Mouse (Mus musculus): ENCODE measurements around the gene Mcts2.
"Not testable (repeated sequence)": the region's sequence is repeated elsewhere in the genome, so short reads cannot be mapped to it uniquely, and the experiment has no call there.

The Mcts2 gene

DNA sequence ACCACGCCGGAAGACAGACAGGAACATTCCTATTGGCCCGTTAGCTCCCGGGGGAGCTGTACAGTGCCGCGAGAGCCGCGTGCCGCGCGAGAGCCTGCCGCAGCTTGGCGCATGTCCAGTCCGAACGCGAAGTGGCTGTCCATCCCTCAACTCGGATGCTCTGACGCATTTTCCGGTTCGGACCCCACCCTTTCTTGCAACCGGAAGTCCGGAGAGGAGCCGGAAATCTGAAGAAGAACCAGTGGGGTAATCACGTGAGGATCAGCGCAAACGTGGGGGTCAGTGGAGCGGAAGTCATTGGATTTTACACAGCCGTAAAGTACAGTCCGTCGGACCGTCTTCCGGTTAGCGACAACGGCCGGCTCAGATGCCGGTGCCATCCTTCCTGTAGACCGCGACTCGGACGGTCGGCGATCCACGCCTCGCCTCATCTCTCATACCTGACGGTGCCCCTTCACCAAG, at the start of gene Mcts2:
Gene Mcts2, plus strand, starts transcription at position 230 of the 462 bp plus-strand sequence.
- peak; percentile 92 for DNase-seq (ENCODE audit: low spot score in 2 of 2)

DNA sequence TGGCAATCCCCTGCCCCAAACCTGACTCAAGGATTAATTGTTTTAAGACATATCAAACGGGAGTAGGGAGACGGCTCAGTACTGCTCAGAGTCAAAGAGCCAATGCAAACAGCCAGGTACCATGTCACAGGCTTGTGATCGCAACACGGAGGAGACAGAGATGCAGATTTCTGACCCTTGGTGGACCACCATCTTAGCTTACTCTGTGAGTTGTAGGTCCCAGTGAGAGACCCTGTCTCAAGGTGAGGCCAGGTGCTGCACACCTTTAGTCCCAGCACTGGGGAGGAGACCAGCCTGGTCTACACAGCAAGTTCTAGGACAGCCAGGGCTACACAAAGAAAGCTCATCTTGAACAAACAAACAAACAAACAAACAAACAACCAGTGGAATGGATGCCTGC, 49.5 kb upstream of the Mcts2 start:
- no peak for DNase-seq (ENCODE audit: low spot score in 2 of 2)

DNA sequence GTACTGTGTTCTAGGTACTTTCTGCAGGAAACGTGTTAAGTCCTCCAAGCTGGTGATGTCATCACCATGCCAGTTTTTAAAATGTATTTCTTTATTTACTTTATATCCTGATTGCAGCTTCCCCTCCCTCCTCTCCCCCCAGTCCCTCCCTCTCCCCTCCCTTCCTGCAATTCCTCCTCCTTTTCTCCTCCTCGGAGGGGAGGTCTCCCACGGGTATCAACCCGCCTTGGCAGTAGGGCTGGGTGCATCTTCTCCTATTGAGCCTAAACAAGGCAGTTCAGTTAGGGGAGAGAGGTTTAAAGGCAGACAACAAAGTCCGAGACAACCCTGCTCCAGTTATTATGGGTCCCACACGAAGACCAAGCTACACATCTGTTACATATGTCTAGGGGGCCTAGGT, 48.0 kb upstream of the Mcts2 start:
- DNase-seq (ENCODE audit: low spot score in 2 of 2) = no peak

DNA sequence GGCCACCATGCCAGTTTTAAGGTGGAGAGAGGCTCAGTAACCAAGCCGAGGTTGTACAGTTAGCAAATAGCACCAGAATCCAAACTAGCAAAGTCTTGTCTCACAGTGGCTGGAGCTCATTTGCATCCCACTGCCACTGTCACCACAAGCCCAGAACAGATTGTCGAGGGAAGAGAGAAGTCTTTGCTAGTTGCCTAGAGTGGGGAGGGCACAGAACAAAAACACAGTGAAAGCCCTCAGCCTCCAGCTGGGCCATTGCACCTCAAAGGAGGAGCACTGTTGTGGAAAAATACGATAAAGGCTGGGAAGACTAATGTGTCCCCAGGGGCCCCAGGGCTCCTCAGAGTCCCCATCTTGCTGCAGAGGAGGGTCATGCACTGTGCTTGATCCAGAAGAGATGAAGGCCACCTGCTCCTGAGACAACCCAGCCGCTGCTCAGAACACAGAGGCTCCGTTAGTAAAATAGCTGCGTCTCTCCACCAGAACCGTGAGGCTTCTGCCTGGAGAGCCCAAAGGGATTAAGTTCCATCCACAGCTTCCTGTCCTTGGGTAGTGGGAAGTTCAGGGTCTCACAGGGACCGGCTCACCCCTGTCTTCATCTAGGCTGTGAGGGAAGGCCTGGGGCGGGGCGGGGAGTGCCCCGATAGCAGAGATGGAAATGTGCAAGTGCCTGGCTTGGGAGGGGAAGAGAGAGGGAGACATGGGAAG, 47.3 kb upstream of the Mcts2 start:
- peak in 1 of 2 experiments; percentile 57 for DNase-seq (ENCODE audit: low spot score in 2 of 2)

DNA sequence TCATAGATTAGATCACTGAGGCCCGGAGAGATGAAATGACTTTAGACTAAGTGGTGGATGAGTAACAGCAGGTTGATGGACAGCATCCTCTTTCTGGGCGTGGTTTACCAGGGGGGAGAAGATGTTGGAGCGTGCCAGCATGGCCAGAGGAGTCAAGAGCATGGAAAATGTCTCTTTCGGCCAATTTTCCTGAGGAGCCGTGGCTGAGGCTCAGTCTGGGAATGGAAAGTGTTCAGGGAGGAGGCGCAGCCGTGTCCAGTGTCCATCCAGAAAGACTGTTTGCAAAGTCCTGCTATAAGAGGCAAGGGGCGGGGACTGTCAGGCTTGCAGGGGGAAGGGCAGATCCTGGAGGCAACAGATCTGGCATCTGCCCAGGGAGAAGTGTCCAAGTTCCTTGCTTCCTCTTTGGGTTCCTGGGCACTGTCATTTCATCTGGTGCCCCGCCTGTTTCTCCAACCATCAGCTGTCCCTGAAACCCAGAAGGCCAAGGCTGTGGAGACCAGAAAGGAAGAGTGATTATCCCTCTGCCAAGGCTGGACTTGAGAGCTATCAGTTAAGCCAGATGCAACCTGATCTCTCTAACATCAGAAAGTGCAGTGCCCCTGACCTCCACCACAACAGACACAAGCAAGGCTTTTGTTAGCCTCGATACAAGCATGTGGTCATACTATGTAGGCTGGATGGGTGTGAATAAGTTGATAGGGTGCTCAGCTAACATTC, 33.8 kb upstream of the Mcts2 start:
- DNase-seq (ENCODE audit: low spot score in 2 of 2) = peak; percentile 45 to 67

DNA sequence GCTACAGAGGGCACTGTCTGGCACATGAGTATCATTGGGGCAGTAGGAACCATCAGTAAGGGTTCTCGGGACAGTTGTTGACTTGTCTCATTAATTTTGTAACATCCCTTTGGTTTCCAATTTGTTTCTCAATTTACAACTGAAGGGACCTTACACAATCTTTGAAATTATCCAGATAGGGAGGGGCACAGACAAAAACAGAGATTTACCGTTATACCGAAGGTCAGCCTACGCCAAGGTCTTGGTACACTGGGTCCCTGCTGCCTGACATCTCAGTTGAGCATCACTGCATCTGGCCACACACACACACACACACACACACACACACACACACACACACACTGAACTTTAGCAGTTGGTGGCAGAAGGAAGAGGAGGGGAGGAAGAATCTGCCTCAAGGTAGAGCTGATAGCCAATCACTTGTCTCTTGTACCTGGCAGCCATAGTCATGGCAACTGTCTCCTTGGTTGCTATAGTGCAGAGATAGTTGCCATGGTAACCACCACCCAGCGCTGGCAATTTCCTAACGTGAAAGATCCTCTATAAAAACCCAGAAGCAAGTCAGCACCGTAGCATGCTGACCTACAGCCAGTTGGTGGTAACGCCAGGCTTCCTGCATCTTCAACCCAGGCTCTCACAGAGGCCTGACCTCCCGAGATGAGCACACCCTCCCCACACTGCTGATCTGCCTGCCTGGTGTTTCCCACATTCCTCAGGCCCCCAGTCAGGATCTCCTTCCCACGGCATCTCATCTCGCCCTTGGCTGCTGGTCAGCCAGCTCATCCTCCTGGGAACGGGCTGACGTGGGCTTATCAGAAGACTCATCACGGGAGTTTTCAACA, 32.7 kb upstream of the Mcts2 start:
- peak in 1 of 2 experiments; percentile 39 for DNase-seq (ENCODE audit: low spot score in 2 of 2)

DNA sequence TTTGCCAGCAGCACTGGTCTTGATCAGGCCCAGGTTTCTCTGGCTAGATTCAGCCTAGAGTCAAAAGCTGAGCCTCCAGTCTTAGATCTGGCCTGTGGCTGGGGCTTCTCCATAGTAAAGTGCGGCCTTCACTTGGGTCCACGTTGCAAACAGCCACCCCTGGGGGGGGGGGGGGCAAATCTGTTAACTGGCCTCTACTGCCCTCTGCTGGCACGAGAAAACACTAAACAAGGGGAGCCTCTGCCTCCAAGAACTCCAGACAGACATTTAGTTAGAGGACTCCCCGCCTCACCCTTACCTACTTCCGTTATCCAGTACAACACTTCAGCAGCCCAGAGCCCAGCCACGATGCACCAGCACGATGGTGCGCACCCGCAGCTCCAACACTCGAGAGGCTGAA, 29.4 kb upstream of the Mcts2 start:
- DNase-seq (ENCODE audit: low spot score in 2 of 2) = no peak

DNA sequence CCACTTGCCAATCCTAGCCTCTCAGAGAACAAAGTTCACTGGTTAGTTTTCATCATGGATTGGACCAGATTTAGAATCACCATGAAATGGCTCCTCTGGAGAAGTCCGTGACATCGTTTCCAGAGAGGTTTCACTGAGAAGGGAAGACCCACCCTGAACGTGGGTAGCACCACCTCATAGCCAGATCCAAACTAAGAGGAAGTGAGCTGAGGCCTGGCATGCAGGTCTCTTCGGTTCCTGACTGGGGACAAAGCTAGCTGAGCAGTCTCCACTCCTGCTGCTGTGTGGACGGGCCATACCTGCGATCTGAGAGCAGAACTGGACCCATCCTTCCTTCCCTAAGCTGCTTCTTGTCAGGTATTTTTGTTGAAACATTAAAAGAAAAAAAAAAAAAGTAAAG, 25.7 kb upstream of the Mcts2 start:
- no peak for DNase-seq (ENCODE audit: low spot score in 2 of 2)

DNA sequence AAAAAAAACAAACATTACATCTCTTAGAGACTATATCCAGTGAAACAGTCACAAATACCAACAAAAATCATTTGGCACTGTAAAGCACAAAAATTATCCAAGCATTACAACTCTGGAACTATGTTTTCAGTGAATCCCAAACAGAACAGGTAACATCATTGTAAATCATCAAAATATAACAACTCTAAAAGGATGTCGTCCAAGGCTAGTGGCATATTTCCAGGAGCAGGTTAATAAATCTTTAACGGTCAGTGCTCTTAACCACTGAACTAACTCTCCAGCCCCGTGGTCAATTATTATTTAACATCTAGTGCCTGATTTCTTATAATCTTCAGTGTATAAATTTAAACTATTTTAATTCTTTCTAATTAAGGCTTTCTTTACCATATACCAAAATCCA, 20.6 kb upstream of the Mcts2 start:
- not testable (repeated sequence) for DNase-seq (ENCODE audit: low spot score in 2 of 2)

DNA sequence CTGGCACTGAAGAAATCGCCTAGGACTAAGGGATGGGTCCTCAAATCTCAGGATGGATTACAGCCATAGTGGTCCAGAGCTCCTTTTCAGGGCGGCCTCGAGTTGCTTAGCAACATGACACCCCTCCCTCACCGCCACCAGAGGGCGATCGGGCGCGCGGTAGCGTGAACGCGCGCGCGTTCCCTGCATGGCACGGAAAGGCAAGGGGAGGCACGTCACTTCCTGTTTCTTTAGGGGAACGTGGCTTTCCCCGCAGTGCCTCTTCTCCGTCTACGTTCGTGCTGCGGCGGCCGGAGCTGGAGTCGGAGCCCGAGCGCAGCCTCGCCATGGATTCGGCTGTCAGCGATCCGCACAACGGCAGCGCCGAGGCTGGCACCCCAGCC, 17.6 kb upstream of the Mcts2 start, which contains the start of gene H13:
Gene H13, plus strand, starts transcription at position 206 of the 383 bp plus-strand sequence.
- DNase-seq (ENCODE audit: low spot score in 2 of 2) = peak; percentile 86 to 90

DNA sequence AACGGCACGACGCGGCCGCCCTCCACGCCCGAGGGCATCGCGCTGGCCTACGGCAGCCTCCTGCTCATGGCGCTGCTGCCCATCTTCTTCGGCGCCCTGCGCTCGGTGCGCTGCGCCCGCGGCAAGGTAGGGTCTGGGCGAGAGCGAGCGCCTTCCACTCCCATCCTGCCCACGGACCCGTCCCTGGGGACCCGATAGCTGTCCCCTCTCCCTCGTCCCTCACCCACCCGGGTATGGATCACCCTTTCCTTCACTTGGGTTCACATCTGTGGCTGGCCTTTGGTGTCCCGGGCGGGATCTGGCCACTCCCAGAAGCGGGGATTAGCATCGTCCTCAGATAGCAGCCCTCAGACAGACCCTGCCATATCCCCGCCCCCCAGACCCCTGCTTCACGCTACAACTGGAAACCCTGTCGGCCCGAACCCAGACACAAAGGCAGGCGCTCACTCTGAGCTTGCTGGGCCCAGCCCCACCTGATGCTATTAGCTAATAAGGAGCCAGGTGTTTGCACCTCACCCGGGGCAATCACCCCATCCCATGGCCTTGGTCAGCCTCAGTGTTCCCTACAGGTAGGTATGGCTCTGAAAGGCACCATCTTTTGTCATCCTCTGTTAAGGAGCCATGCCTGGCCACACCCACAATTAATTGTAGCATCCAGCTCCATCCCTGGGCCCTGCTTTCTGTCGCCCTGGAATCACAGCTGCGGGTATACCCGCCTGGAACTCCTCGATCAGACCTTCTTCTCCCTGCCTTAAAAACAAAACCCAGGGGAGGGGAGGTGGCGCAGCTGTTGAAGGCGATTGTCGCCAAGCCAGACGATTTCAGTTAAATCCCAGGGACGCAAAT, 17.0 kb upstream of the Mcts2 start:
- DNase-seq (ENCODE audit: low spot score in 2 of 2) = no peak

DNA sequence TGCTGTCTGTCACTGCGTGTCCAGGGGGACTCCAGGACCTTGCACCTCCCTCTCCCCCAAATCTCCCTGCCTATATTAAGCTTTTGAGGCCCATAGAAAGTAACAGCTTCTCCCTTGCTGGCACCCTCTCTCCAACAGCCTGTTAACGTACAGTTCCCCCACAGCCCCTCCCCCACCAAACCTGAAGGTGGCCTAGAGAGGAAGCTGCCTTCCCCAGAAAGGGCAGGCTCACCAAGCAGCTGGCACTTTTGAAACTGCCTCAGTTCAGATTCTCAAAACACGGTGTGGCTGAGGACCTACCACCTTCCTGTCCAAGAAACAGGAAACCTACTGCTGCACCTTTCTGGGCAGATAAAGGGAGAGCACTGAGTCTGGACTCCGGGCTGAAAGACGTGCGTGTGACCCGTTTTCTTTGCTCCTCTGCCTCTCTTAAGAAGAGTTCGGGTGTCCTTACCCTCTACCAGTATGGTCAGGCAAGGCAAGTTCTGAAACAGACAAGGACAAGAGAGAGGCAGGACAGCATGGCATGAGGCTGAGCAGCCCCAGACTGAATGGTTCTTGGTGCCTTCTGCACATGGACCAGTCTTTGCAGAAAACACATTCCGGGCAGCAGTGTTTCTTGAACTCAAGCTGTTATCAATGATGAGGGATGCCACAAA, 15.7 kb upstream of the Mcts2 start:
- DNase-seq (ENCODE audit: low spot score in 2 of 2) = no peak

DNA sequence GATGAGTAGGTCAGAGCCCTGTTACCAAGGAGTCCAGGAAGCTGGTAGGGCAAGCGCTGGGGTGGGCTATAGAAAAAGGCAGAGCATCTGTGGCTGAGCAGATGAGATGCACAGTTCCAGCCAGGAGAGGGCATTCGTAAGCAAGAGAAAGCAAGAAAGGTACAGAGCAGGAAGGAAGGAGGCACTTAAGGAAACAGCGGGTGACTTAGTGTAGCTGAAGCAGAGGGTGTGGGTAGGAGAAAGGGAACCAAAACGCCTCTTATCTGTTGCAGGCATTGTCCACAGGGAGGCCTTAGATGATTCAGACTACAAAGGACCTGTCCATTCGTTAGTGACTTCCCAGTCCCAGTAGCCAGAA, 15.2 kb upstream of the Mcts2 start:
- no peak for DNase-seq (ENCODE audit: low spot score in 2 of 2)

DNA sequence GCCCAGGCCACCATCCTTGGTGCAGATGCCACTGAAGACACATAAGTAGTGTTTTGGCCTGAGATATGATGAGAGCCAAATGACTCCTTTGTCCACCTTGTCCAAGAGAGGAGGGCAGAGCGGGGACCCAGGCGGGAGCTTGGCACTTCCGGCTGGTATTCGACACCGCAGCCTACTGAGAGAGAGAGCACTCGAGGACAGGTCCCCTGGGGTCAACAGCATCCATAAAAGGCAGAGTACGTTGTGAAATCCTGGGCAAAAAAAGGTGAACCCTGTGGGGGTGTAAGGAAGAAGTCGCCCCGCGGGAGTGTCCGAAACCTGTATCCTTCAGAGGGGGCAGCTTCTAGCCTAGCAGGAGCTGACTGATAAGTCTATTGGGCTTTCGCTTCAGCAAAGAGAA, 14.7 kb upstream of the Mcts2 start:
- no peak for DNase-seq (ENCODE audit: low spot score in 2 of 2)

DNA sequence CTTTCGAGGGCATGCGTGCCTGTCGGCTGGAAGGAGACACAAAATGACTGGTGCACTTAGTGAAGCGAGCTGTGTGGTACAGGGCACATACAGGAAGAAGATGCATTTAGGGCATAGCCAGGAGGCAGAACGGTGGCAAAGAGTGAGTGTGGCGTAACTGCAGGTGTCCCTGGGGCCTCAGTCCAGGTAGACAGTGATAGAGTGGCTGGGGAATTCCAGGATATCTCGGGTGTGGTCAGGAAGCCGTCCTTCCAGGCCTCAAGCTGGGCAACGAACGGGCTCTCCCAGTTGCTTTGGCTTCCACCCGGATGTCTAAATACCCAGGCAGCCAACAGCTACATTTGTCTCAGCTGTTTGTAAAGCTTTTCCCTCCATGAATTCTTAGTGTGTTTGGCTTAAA, 12.7 kb upstream of the Mcts2 start:
- DNase-seq (ENCODE audit: low spot score in 2 of 2) = no peak

DNA sequence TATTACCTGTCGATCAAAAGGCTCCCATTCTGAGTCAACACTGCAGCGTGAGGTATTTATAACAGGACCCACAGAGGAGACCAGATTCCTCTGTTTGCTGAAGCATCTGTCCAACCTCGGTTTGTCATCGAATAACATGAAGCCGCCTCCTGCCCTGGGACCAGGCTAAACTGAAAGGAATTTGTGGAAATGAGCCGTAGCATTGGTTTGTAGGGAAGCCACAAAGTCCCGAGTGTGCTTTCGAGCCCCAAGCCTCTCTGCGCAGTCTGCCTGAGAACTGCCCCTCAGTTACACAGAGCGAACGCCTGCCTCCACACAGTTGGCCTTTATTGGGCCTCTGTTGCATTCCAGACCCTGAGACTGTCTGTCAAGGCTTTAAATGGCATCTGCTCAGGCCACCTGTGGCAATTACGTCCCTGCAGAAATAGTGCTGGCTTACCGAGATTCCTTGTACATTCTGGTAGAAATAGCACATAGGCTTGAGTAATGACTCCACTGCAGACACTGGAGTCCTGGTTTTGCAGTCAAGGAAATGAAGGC, 11.5 kb upstream of the Mcts2 start:
- DNase-seq (ENCODE audit: low spot score in 2 of 2) = no peak

DNA sequence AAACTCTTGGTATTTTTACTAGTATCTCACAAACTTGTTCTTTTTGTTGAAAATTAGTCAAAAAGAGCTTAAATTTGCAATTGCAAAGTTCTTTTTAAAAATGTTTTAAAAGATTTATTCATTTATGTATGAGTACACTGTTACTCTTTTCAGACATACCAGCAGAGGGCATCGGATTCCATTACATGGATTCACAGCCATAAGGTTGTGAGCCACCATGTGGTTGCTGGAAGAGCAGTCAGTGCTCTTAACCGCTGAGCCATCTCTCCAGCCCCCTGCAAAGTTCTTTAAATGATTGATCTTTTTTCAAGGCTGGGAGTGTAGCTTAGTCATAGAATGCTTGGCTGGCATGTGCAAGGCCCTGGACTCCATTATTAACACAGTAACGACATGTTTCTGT, 8.5 kb upstream of the Mcts2 start:
- no peak for DNase-seq (ENCODE audit: low spot score in 2 of 2)

DNA sequence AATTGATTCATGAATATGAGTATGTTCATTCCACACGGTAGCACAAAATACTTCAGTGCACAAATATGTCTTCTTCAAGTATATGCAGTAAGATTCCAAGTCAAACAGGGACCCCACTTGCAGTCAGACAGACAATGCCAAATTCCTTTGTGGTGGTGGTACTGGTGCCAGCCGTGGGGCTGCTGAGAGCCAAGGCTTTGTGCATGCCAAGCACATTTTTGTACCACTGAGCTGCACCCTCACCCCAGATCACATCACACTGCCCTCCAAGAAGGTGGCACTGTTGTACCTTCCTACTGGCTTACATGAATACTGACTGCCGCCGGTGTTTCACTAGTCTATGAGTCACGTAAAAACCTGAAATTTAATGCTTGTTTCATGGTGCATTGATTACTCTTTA, 7.9 kb upstream of the Mcts2 start:
- DNase-seq (ENCODE audit: low spot score in 2 of 2) = no peak

DNA sequence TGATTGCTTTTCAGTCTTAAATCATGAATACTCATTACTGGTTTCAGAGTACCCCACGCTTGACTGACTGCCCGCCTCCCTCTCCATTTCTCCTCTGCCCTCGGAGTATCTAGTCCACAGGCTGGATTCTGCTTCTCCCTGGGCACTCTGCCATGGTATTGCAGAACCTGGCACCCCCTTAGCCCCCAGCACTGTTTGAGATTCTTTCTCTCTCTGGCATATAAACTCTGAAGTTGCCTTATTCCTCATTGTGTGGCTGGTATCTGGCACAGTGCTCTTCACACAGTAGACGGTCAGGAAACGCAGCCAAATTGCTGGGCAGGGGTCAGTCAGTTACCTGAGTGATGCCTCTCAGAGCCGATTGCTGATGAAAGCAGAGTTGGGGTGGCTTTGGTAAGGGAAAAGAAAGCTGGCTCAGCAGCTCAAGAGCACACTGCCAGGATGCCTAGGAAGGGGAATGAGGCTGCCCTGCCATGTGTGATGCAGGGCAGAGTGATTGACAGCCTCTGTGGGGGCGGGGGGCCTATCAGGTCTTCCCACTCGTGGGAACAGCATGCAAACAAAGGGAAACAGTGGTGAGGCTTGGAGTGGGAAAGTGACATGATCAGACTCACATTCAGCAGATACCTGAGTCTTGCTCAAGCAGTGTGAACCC, 7.0 kb upstream of the Mcts2 start:
- no peak for DNase-seq (ENCODE audit: low spot score in 2 of 2)

DNA sequence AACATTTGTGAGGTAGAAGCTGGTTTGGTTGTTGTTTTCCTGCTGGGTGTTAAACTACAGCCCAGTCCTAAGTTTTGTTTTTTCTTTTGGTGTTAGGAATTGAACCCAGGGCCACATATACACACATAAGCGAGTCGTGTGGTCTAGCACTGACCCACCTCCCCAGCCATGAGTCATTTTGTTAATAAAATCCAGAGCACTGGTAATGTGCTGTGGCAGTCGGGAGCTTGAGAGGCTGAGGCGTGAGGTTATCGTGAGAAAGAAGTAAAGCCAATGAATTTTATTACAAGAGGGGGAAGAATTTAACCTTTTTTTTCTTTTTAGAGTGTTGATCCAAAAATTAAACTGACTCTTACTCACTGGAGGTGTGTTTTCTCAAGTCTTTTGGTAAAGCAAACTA, 3.7 kb upstream of the Mcts2 start:
- no peak for DNase-seq (ENCODE audit: low spot score in 2 of 2)

Measured in urinary bladder, postnatal 4 days (tissue).